Mouse (Mus musculus) olfactory bulb, adult 2 months (tissue): ENCODE data around the gene Fam102a.

Experiments
- CTCF ChIP-seq: fragments of 200-500 bp; IDR thresholded peaks from 2 replicates; pipeline ENCODE4 v1.5.1; 2012; ENCODE audit warnings: low read depth, mild to moderate bottlenecking, low read length, moderate library complexity; ENCODE audit not compliant: insufficient read depth
- POLR2A ChIP-seq: fragments of 200-500 bp; IDR thresholded peaks from 2 replicates; pipeline ENCODE4 v1.6.1; 2012; ENCODE audit warnings: mild to moderate bottlenecking, low read depth, low read length, moderate library complexity; ENCODE audit not compliant: insufficient read depth

GRCm38 (mm10) chr2:32602600-32603054 lies 67.5 kb downstream of the Fam102a start:
- TF ChIP-seq CTCF = peak; percentile 86; the same call in 1 of the 2 replicates
- no peak for TF ChIP-seq POLR2A
